Mouse (Mus musculus): Measurements from ENCODE around the gene Hnrnpa0.

The Hnrnpa0 gene

DNA sequence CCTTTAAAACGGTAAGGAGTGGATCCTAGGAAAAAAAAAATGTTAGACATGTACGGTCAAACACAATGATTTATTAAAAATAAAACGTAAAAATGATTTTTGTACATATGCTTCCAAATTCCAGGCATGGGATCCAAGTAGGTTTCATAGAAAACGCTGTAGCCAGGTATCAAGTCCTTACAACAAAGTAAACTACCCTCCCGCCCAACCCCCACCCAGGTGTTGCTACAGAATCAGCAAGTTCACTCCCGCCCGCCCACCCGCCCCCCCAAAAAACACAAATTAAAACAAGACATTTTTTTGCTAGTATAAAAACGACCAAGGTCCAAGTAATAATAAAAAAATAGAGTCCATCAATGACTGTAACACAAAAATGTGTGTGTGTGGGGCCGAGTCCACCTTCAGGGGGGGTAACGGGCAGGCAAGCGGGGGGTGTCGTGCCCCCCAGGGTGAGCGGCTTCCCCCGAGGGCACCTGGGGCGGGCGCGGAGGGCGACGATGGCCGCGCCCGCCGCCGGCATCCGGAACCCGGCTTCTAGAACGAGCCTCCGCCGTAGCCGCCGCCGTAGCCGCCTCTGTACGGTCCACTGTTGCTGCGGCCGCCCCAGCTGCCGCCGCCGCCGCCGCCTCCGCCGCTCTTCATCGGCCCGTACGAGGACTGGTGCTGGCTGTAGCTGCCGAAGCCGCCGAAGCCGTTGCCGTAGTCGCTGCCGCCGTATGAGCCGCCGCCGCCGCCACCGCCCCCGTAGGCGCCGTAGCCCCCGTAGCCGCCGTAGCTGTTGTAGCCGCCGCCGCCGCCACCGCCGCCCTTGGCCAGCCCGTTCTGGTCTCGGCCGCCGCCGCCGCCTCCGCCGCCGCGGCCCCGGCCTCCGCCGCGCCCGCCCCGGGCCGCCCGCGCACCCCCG lies 1.2 kb downstream of the Hnrnpa0 start:
- peak; percentile 27 for DNase-seq (ENCODE audit: low spot score)

DNA sequence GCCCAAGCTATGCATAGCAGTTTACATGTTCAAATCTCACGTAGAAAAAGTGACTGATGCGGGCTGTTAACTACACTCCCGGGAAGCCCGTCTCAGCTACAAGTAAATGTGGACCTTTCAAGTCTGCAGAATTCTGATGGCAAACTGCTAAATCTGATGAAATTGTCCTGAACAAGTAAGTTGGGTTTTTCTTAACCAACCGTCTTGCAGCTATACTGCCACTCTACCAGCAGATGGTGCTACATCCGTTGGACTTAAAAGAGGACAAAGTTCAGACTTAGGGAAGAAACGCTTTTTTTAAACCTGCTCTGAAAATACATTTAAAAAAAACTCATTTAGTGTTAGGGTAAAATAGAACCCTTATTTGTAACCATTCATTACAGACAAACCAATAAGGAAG lies 2.2 kb downstream of the Hnrnpa0 start:
- DNase-seq (ENCODE audit: low spot score) = peak; percentile 31

DNA sequence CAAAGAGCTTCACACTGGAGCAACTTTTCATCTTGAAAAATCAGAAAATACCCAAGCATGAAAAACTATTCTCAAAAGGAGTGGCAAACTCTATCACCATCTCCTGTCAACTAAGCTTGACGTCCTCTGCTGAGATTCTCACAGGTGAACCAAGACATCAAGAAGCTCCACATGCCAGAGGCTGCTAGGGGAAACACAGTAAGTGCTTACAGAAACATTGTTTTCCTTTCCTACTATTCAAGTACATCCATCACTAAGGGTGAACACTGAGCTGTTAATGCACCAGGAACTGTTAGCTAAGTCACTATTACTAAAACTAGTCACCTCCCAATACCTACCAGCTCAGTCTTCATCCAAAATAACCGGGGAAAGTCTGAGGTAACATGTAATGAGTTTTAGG lies 3.4 kb downstream of the Hnrnpa0 start:
- no peak for DNase-seq (ENCODE audit: low spot score)

DNA sequence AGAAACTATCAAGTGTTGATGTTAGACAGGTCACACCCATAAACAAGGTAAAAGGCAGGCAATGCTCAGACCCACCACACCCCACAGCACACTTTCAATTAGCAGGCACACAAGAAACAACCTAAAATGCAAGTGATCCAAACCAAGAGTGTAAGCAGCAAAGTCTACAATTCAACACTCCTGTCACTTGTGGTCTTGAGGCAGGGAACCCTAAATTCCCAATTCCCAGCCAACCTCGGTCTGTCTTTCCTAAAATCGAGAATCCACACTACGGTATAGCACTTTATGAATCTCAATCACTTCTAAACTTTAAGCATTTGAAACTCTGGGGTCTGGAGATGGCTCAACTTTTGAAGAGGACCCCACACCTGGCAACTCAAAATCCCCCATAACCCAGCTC lies 4.1 kb downstream of the Hnrnpa0 start:
- DNase-seq (ENCODE audit: low spot score) = no peak

DNA sequence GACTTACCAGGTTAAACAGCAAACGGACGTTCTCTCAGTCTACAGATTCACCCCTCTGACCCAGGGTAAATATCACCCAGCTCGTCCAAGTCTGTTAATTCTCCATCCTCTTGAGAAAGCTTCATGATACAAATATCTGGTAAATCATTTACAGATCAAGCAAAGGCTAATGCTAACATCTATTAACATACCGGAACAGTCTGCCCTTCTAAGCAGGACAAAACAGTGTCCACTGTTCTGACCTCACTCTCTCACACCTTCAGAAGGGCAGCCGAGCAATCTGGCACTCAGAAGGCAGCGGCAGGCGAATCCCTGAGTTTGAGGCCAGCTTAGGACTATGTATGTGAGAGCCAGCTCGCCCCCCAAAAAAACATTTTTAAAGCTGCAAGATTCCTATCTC lies 5.0 kb downstream of the Hnrnpa0 start:
- DNase-seq (ENCODE audit: low spot score) = no peak

DNA sequence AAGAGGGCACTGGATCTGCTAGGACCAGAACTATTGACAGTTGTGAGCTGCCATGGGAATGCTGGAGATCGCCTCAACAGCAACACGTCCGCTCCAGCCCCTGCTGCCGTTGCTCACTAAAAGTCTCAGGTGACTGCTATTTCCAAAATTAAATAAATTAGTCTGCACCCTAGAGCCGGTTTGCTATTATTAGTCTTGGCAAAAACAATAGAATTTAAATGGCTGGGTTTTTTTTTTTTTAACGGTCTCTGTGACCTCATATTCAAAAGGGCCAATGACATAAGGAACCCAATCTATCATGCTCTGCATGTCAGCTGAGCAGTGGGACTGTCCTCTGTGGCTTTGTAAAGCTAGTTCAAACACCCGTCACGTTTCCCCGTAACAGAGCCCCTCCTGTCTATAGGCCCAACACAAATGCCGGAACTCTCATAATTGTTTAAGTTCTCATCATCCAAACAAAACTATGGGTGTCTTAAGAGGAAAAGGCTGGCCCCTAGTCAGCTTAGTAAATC lies 5.5 kb downstream of the Hnrnpa0 start:
- no peak for DNase-seq (ENCODE audit: low spot score)

DNA sequence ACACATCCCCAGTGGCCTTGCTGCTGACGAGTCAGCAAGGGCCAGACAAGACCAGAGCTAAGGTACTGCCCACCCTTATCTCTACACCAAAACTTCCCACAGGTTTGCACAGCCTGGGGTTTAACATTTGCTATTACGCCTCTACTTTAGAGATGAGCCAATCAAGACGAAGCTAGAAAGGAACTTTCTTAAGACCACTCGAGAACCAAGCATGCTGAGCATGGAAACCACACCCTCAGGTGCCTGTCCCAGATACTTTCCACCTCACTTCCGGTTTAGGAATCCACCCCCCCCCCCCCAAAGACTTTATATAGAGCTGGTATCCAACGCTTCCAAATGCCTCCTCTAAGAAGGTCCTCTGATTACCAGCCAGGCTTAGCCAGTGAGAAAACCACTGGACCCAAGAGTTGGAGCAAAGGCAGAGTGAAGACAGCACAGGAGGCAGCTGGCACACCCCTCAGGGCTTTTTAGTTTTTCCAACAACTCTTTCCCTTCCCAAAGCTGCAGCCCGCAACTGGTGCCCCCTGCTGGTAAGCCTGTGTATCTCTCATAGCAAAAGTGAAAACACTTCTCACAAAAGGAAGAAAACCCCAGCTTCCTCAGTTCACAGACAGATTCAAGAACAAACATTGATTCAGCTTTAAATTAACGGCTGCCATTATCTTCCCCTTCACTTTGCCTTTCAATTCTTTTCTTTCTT lies 10.9 kb downstream of the Hnrnpa0 start:
- no peak for DNase-seq (ENCODE audit: low spot score)

DNA sequence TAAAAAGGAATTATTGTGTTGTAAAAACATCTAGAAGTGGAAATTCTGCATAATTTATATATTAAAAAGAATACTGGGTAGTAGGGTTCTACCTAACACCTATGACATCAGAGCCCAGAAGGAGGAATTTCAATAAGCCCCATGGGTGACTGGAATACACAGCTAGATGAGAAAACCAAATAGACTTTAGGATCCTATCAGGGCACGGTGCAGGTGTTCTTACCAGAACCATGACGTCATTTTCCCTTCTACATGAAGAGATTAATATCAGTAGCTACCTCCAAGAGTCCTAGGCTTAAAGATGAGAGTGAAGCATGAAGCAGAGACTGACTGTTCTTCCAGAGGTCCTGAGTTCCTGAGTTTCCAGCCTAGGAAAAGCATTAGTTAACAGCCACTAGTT lies 11.6 kb downstream of the Hnrnpa0 start:
- no peak for DNase-seq (ENCODE audit: low spot score)

DNA sequence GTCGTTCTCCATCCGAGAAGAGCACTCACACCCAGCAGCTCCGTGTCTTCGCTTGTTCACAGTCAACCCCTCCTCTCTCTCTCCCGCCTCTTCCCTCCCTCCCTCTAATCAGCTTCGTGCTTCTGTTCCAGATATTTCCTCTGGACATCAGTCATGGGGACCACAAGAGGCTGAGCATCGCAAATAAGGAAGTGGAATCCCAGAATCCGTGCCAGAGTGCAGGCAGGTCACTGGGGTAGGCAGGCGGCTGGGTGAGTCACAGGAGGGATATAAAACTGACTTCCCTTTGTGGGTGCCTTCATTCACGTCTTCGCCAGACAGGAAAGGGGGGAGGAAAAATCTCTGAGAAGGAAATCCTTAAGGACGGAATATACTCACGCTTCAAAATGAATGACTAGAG lies 13.1 kb downstream of the Hnrnpa0 start:
- DNase-seq (ENCODE audit: low spot score) = no peak

DNA sequence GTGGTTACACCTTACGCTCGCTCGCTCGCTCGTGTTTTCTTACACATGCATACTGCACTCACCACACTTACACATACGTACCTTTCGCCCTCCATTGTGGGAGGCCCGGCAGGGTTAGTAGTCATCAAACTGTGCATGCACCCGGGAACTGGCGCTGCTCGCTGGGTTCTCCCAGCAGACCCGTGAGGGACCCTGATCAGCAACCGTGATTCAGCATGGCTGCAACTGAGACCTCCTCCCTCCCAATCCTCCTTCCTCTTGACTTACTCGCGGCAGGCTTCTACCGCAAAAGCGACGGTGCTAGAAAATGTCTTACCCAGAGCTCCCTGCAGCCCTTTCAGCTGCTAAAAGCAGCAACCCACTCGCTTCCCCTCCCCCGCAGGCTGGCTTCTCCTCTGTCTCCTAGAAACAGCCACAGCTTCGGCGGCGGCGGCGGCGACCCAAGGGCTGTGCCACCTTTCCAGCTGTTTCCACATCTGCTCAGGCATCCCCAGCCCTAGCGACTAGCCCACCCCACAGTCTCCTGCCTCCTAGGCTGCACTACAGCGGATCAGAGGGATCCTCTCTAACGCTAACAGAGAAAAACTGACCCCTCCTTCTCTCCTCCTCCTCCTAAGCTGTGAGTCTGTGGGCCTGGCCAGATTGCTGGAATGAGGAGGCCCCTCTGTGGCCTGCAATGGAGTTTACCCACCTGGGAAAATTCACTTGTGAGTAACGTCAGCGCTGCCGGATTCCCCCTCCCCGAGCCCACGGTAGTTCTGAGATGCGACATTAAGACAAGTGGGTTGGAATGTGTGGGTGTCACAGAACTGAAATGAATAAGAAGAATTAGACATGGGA lies 15.1 kb downstream of the Hnrnpa0 start, which contains the start of gene Klhl3:
Gene Klhl3 (minus strand): TSS at position 532 of the 840 bp plus-strand sequence.
- peak; percentile 80 for DNase-seq (ENCODE audit: low spot score)

DNA sequence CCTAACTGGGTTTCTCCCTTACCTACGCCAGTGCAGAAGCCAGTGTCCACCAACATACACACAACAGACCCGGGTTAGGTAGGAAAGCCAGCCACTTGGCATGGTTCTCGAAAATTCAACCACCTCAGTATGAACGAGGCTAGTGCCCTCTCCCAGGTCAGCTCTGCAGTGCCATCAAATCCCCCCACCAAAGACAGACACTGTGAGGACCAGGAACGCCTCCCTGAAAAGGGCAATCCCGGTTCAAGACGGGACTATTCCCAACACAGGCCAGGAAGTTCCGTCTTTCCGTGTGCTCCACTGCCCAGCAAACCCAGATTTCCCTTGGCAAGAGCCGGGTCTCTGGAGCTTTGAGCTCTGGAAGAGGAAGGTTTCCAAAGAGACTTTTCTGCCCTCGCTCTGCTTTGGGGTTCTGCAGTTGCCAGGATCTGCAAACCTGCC lies 15.7 kb downstream of the Hnrnpa0 start:
- DNase-seq (ENCODE audit: low spot score) = no peak

DNA sequence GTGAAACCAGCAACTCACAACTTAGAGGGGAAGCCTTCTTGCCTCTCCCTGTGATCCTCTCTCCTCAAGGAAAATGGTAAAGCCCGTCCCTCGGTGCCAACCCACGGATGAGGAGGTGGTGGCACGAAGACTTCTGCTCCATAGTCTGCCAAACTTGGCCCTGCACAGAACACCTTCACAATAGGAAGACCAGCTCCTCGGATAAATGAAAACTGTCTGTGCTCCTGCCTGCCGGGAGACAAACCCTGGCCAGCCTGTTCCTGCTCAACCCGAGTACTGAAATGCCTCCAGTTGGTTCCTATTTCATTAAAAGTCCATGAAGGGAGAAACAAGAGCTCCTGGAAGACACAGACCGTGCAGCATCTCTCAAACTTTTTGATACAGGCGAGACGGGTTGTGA lies 16.2 kb downstream of the Hnrnpa0 start:
- DNase-seq (ENCODE audit: low spot score) = peak; percentile 22

DNA sequence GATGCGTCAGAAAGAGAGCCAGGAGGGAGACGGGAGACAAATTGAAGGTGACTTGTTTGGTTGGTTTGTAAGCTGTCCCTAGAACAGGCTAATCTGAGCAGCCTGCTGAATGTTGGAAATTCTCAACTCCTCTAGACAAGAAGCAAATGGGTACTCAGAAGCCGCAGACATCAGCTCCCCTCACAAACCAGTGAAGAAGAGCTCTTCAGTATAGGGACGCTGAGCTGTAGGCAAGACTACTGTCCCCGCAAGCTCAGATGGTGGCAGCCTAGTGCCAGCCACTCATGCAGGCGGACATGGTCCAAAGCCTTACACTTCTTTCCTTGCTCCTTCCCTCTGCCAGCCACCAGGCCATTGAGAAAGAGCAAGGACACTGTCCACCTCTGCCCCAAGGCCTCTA lies 17.1 kb downstream of the Hnrnpa0 start:
- DNase-seq (ENCODE audit: low spot score) = no peak

DNA sequence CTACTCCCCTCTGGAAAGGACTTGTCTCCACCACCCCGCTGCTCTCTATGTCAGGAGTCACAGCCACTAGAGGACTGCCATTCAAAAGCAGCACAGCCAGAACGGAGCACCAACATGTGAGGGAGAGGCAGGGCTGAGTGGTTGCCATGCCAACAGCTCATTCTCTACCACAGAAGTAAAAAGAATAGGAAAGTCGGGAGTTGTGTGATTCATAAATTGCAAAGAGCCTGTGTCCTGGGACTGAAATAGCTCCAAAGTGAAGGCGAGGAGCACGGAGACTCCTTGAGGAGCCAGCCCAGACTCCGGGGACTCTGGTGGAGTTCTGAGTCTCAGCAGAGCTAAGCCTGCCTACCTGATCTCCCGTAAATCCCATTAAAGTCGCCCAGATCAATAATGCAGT lies 37.7 kb downstream of the Hnrnpa0 start:
- peak; percentile 71 for DNase-seq (ENCODE audit: low spot score)

DNA sequence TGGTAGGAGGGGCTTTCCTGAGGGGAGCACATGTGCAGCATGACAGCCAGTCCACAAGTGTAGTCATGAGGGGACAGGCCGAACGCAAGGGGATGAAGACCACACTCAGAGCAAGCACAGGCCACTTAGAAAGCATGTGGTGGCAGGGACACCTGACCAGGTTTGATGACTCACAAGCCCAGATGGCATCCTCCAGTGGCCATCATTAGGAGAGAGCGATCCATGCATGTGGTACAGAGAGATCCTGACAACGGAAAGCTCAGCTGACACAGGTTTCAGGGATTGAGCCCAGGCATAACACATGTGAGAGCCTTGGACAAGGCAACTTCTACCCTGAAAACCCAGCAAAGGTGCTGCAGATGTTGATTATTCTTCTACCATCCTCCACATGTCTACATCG lies 44.0 kb downstream of the Hnrnpa0 start:
- DNase-seq (ENCODE audit: low spot score) = no peak

DNA sequence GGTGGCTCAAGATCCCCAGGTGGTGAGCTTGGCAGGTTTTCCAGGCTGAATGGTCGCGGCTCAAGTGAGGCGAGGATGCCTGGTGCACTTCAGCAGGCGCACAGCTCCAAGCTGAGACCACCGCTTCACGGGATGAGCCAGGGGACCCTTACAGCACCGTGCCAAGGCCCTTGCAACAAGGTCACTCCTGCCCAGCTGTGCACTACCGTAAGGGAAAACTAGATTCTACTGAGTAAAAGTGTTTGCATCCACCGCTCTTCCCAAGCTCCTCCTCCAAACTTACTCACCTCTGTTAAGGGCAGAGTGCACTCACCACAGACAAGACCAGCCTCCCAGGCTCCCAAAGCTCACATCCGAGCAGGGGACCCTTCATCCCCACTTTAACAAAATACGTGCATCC lies 44.8 kb downstream of the Hnrnpa0 start:
- no peak for DNase-seq (ENCODE audit: low spot score)

DNA sequence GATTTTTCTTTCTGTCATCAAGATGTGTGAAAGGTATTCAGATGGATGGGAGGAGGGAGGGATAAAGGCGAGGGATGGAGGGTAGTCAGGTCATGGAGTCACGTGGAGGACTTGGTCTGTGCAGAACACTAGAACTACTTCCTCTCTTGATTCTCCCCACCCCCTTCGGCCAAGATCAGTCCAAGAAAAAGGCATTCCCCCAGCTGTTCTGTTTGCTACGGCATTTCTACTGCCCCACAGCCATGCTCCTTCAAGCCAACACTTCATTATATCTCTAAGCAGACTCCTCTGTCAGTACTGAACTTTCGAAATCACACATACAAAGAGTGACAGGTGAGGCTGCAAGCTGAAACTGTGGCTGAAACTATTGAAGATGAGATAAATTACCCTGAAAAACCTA lies 45.3 kb downstream of the Hnrnpa0 start:
- DNase-seq (ENCODE audit: low spot score) = no peak

DNA sequence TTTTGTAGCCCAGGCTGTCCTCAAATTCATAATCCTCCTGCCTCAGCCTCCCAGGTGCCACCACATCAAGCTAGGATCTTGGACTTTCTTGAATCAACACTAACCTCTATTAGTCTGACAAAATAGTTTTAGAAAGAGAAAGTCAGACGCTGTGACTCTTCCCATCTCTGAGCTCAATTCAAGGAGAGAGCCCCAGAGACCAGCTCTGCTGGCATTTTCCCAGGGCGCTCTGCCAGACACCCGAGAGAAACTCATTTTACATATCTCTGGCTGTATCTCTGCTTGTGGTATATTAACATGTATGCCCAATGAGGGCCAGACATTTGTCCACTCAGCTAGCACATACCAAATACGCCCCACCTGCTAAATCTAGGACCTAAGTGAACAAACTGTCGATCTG lies 50.0 kb downstream of the Hnrnpa0 start:
- DNase-seq (ENCODE audit: low spot score) = no peak
